Mouse (Mus musculus) forebrain, embryonic 11.5 days (tissue): Measurements from ENCODE around the gene Btc. TPM values are rescaled to one million over a fixed set of nuclear protein-coding genes. Genes with fewer than 3 reads are reported as not detected.

Experiments
- ATAC-seq: fragments of 200-750 bp; cut with Nextera tagmentation; replicated peaks from 2 replicates; pipeline ENCODE4 v1.8.0; 2017; ENCODE audit warnings: moderate TSS enrichment; ENCODE audit not compliant: low FRiP score
- DNase-seq: peaks from one replicate; pipeline ENCODE4 v3.0.0-alpha.2; 2017; ENCODE audit warnings: low spot score
- H3K27ac ChIP-seq: fragments of 300-500 bp; sonication (generic); 2 replicates; pipeline ENCODE4 v1.5.1; 2014; ENCODE audit warnings: low read depth, low read length
- H3K27me3 ChIP-seq: fragments of 300-500 bp; sonication (generic); 2 replicates; pipeline ENCODE4 v1.6.1; 2014; ENCODE audit warnings: mild to moderate bottlenecking, low read length, mixed read lengths; ENCODE audit not compliant: control insufficient read depth, insufficient read depth
- H3K36me3 ChIP-seq: fragments of 300-500 bp; sonication (generic); 2 replicates; pipeline ENCODE4 v1.6.1; 2014; ENCODE audit warnings: mild to moderate bottlenecking, low read length, moderate library complexity, mixed read lengths; ENCODE audit not compliant: control insufficient read depth, insufficient read depth
- H3K4me1 ChIP-seq: fragments of 300-500 bp; sonication (generic); replicated peaks from 2 replicates; pipeline ENCODE4 v1.6.1; 2014; ENCODE audit warnings: low read length, mixed read lengths; ENCODE audit not compliant: control insufficient read depth, insufficient read depth
- H3K4me2 ChIP-seq: fragments of 300-500 bp; sonication (generic); 2 replicates; pipeline ENCODE4 v1.6.1; 2014; ENCODE audit warnings: low read depth, mild to moderate bottlenecking, low read length, moderate library complexity, mixed read lengths; ENCODE audit not compliant: severe bottlenecking
- H3K4me3 ChIP-seq: fragments of 300-500 bp; sonication (generic); 2 replicates; pipeline ENCODE4 v1.5.1; 2014; ENCODE audit warnings: low read depth, low read length
- H3K9ac ChIP-seq: fragments of 300-500 bp; sonication (generic); 2 replicates; pipeline ENCODE4 v1.6.1; 2014; ENCODE audit warnings: low read length
- H3K9me3 ChIP-seq: fragments of 300-500 bp; sonication (generic); 2 replicates; pipeline ENCODE4 v1.6.1; 2016; ENCODE audit warnings: low read length, mixed read lengths; ENCODE audit not compliant: control insufficient read depth
- WGBS: fragments of 180-500 bp; shearing (Covaris S2); extraction: QIAGEN DNeasy Blood & Tissue Kit; methylation state at CpG from one replicate; pipeline ENCODE4 v1.1.7; 2014; 5-methylcytosine and 5-hydroxymethylcytosine counted together
- polyA plus RNA-seq: library from polyadenylated mRNA; unstranded; fragments of >200 nt; fragmentation: Nextera tagmentation; extraction: Ambion mirVana; gene quantifications from 2 replicates; pipeline ENCODE4 v1.2.1, GENCODE M21; 2014

The Btc gene
- polyA plus RNA-seq, 1 experiment from 2014 or later, result not detected

GRCm38 (mm10) chr5:91400493-91401096, 2.2 kb downstream of the Btc start:
- Histone ChIP-seq H3K9ac (no peak overlapping the region), H3K9me3 (no peaks in the 10 kb centered on the region), H3K4me2 (no peak overlapping the region), H3K36me3 (no peaks in the 10 kb centered on the region), H3K4me1 (no peaks in the 10 kb centered on the region), H3K27ac (no peak overlapping the region), H3K4me3 (no peak overlapping the region), H3K27me3 (no peaks in the 10 kb centered on the region)
- DNase-seq (no peak), ATAC-seq (no peak)
- WGBS, result 47% methylated on average over 2 of the region's 2 CpGs

- 83% methylated on average over 2 of the region's 2 CpGs for WGBS
These were observed 27.3 kb downstream of the Btc start for GRCm38 (mm10) chr5:91375467-91375866.

GRCm38 (mm10) chr5:91368061-91368565, 34.7 kb downstream of the Btc start:
- Histone ChIP-seq H3K36me3 (no peaks in the 10 kb centered on the region), H3K9ac (no peak overlapping the region), H3K4me1 (no peaks in the 10 kb centered on the region), H3K4me2 (no peak overlapping the region), H3K9me3 (no peaks in the 10 kb centered on the region), H3K27me3 (no peaks in the 10 kb centered on the region), H3K27ac (no peak overlapping the region), H3K4me3 (no peak overlapping the region)
- DNase-seq (no peak), ATAC-seq (no peak)
- 93% methylated on average over 13 of the region's 13 CpGs for WGBS

More at GRCm38 (mm10) chr5:91375467-91375866, 27.3 kb downstream of the Btc start:
- no peaks in the 10 kb centered on the region for H3K27me3 ChIP-seq
- H3K9ac ChIP-seq, result no peak overlapping the region
- no peaks in the 10 kb centered on the region for H3K36me3 ChIP-seq
- ATAC-seq (no peak), DNase-seq (no peak)
- H3K4me2 ChIP-seq, result no peak overlapping the region
- H3K4me3 ChIP-seq, result no peak overlapping the region
- H3K27ac ChIP-seq, result no peak overlapping the region
- no peaks in the 10 kb centered on the region for H3K9me3 ChIP-seq
- no peaks in the 10 kb centered on the region for H3K4me1 ChIP-seq

GRCm38 (mm10) chr5:91366925-91367324, 35.9 kb downstream of the Btc start:
- ATAC-seq, result no peak
- Histone ChIP-seq H3K36me3 (no peaks in the 10 kb centered on the region), H3K27ac (no peak overlapping the region), H3K9ac (no peak overlapping the region), H3K27me3 (no peaks in the 10 kb centered on the region), H3K4me3 (no peak overlapping the region), H3K9me3 (no peaks in the 10 kb centered on the region), H3K4me1 (no peaks in the 10 kb centered on the region), H3K4me2 (no peak overlapping the region)
- WGBS, result 88% methylated on average over 10 of the region's 10 CpGs
- DNase-seq, result no peak

GRCm38 (mm10) chr5:91363274-91363991, 39.4 kb downstream of the Btc start:
- Histone ChIP-seq H3K4me1 (no peaks in the 10 kb centered on the region), H3K36me3 (no peaks in the 10 kb centered on the region), H3K4me3 (no peak overlapping the region), H3K9ac (no peak overlapping the region), H3K27me3 (no peaks in the 10 kb centered on the region), H3K27ac (no peak overlapping the region), H3K9me3 (no peaks in the 10 kb centered on the region), H3K4me2 (no peak overlapping the region)
- DNase-seq (no peak), ATAC-seq (no peak)
- 94% methylated on average over 6 of the region's 6 CpGs for WGBS

- Histone ChIP-seq H3K4me2 (no peak overlapping the region), H3K36me3 (no peaks in the 10 kb centered on the region), H3K4me1 (no peaks in the 10 kb centered on the region), H3K27ac (no peak overlapping the region), H3K9ac (no peak overlapping the region), H3K4me3 (no peak overlapping the region), H3K27me3 (no peaks in the 10 kb centered on the region), H3K9me3 (no peaks in the 10 kb centered on the region)
- no peak for DNase-seq
- ATAC-seq, result no peak
- WGBS, result 83% methylated on average over 5 of the region's 5 CpGs
These were observed 50.1 kb downstream of the Btc start for GRCm38 (mm10) chr5:91352645-91353044.

- H3K4me1 ChIP-seq, result no peaks in the 10 kb centered on the region
- no peak overlapping the region for H3K4me2 ChIP-seq
- H3K36me3 ChIP-seq, result no peaks in the 10 kb centered on the region
- H3K9ac ChIP-seq, result no peak overlapping the region
- ATAC-seq (no peak), DNase-seq (no peak)
- H3K27ac ChIP-seq, result no peak overlapping the region
- no peak overlapping the region for H3K4me3 ChIP-seq
- no peaks in the 10 kb centered on the region for H3K9me3 ChIP-seq
- WGBS, result 85% methylated on average over 5 of the region's 5 CpGs
- H3K27me3 ChIP-seq, result no peaks in the 10 kb centered on the region
These were observed 57.1 kb downstream of the Btc start for GRCm38 (mm10) chr5:91345681-91346080.

- H3K4me2 ChIP-seq, result no peak overlapping the region
- ATAC-seq, result no peak
- 87% methylated on average over 2 of the region's 2 CpGs for WGBS
- no peaks in the 10 kb centered on the region for H3K4me1 ChIP-seq
- DNase-seq, result no peak
- no peaks in the 10 kb centered on the region for H3K9me3 ChIP-seq
- no peaks in the 10 kb centered on the region for H3K27me3 ChIP-seq
- H3K27ac ChIP-seq, result no peak overlapping the region
- H3K4me3 ChIP-seq, result no peak overlapping the region
- no peak overlapping the region for H3K9ac ChIP-seq
- H3K36me3 ChIP-seq, result no peaks in the 10 kb centered on the region
These were observed 57.7 kb downstream of the Btc start for GRCm38 (mm10) chr5:91345064-91345463.
